Mouse (Mus musculus): ENCODE measurements around the gene Rhod.

Rhod gene

DNA sequence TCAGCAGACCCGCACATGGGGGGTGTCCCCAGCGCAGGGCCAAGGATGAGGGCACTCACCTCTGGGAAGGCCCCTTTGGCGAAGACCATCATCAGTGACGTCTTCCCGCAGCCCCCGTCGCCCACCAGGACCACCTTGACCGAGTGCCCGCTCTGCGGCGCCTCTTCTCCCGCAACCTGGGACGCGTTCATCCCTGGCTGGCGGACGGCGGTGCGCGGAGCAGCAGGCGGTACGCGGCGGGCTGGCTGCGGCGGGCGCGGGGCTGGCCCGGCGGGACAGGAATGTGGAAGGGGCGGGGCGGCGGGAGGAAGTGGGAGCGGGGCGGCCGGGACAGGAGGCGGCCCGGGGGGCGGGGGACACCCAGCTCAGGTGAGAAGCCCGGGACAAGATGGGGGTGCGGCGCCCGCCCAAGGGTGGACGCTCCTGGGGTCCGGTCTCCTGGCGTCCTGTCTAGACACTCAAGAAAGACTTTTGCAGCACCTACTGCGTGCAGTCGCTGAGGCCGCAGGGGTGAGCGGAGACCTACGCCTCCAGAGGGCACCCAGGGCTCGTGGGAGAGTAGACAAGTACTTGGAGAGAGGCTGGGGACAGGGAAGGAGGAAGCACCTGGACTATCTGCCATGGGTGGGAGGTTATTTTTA, at the start of gene Rhod:
Gene Rhod (minus strand): TSS at position 272 of the 641 bp plus-strand sequence.
- DNase-seq (ENCODE audit: low read depth, low spot score) = no peak
- H3K36me3 ChIP-seq (ENCODE audit: control insufficient read depth, insufficient read depth, low read length, poor library complexity, severe bottlenecking) = no peaks in the 10 kb centered on the region
- no peaks in the 10 kb centered on the region for H3K27me3 ChIP-seq (ENCODE audit: control insufficient read depth, insufficient read depth, low read length, poor library complexity, severe bottlenecking)

- Histone ChIP-seq H3K36me3 (ENCODE audit: control insufficient read depth, insufficient read depth, low read length, poor library complexity, severe bottlenecking) (no peaks in the 10 kb centered on the region), H3K27me3 (ENCODE audit: control insufficient read depth, insufficient read depth, low read length, poor library complexity, severe bottlenecking) (no peaks in the 10 kb centered on the region)
- DNase-seq (ENCODE audit: low read depth, low spot score) = no peak
Measured at GRCm38 (mm10) chr19:4487877-4488276, 48.6 kb upstream of the Rhod start.

DNA sequence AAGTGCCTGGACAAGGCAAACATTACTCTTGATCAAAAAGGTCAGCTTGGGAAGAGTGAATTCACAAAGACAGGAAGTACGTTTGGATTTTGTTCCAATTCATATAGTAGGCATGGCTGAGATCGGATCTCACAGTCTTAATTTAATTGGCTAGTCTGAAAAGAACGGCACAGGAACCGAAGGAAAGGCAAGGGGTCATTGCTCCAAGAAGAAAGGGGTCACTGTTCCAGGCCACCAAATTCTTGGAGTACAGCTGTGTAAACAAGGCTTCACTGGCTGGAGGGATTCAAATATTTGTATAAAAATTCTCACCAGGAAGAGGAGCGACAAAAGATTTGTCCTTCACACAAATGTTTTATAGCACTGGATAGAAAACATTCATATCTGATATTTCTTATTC, 45.8 kb upstream of the Rhod start:
- Histone ChIP-seq H3K27me3 (ENCODE audit: control insufficient read depth, insufficient read depth, low read length, poor library complexity, severe bottlenecking) (no peaks in the 10 kb centered on the region; the same call in 1 of the 2 replicates), H3K36me3 (ENCODE audit: control insufficient read depth, insufficient read depth, low read length, poor library complexity, severe bottlenecking) (no peaks in the 10 kb centered on the region)
- DNase-seq (ENCODE audit: low read depth, low spot score) = no peak

GRCm38 (mm10) chr19:4482111-4482859, 43.1 kb upstream of the Rhod start:
- no peak for DNase-seq (ENCODE audit: low read depth, low spot score)
- Histone ChIP-seq H3K36me3 (ENCODE audit: control insufficient read depth, insufficient read depth, low read length, poor library complexity, severe bottlenecking) (no peaks in the 10 kb centered on the region), H3K27me3 (ENCODE audit: control insufficient read depth, insufficient read depth, low read length, poor library complexity, severe bottlenecking) (no peaks in the 10 kb centered on the region; the same call in 1 of the 2 replicates)

GRCm38 (mm10) chr19:4481326-4481725, 42.1 kb upstream of the Rhod start:
- Histone ChIP-seq H3K27me3 (ENCODE audit: control insufficient read depth, insufficient read depth, low read length, poor library complexity, severe bottlenecking) (no peaks in the 10 kb centered on the region; the same call in 1 of the 2 replicates), H3K36me3 (ENCODE audit: control insufficient read depth, insufficient read depth, low read length, poor library complexity, severe bottlenecking) (no peaks in the 10 kb centered on the region)
- DNase-seq (ENCODE audit: low read depth, low spot score) = no peak

DNA sequence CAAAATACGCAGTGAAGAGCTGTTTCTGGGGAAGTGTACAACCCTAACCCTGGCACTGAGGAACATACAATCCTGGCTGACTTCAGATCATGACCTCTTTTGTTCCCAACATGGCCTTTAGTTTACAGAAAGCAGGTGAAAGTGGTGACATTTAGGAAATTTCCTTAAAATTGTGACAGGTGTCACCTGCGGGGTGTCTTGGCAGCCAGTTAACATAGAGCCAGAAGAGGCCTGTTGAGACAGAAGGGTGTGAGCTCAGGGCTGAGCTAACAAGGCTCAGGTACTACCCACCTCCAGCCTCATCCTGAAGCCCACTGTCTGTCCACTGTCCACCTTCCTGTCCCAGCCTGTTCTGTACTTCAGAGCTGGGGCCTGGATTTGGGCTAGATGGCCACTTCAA, 40.8 kb upstream of the Rhod start:
- Histone ChIP-seq H3K27me3 (ENCODE audit: control insufficient read depth, insufficient read depth, low read length, poor library complexity, severe bottlenecking) (no peaks in the 10 kb centered on the region; the same call in 1 of the 2 replicates), H3K36me3 (ENCODE audit: control insufficient read depth, insufficient read depth, low read length, poor library complexity, severe bottlenecking) (no peaks in the 10 kb centered on the region)
- no peak for DNase-seq (ENCODE audit: low read depth, low spot score)

DNA sequence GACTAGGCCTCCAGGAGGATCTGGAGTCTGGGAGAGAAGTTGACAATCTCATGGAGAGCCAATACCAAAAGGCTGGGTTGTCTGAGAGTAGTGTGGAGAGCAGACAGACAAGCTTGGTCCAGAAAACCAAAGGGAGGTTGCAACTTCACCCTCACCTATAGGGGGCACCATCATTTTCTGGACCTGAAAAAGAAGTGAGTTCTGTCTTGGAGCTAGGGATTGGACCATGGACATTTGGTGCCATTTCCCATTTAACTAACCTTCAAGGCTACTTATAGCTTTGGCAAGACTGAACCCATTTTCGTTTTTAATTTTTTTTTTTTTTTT, 38.9 kb upstream of the Rhod start:
- H3K27me3 ChIP-seq (ENCODE audit: control insufficient read depth, insufficient read depth, low read length, poor library complexity, severe bottlenecking) = no peaks in the 10 kb centered on the region; the same call in 1 of the 2 replicates
- peak; percentile 24 for DNase-seq (ENCODE audit: low read depth, low spot score)

GRCm38 (mm10) chr19:4477345-4478189, 38.3 kb upstream of the Rhod start, which contains the start of gene Syt12:
Gene Syt12 (minus strand): TSS chr19:4477447.
- H3K36me3 ChIP-seq (ENCODE audit: control insufficient read depth, insufficient read depth, low read length, poor library complexity, severe bottlenecking) = no peaks in the 10 kb centered on the region
- no peak for DNase-seq (ENCODE audit: low read depth, low spot score)
- H3K27me3 ChIP-seq (ENCODE audit: control insufficient read depth, insufficient read depth, low read length, poor library complexity, severe bottlenecking) = no peaks in the 10 kb centered on the region; the same call in 1 of the 2 replicates

More for the DNA sequence above, 38.9 kb upstream of the Rhod start:
- no peaks in the 10 kb centered on the region for H3K36me3 ChIP-seq (ENCODE audit: control insufficient read depth, insufficient read depth, low read length, poor library complexity, severe bottlenecking)

GRCm38 (mm10) chr19:4476601-4477257, 37.5 kb upstream of the Rhod start:
- no peak for DNase-seq (ENCODE audit: low read depth, low spot score)
- Histone ChIP-seq H3K27me3 (ENCODE audit: control insufficient read depth, insufficient read depth, low read length, poor library complexity, severe bottlenecking) (no peaks in the 10 kb centered on the region; the same call in 1 of the 2 replicates), H3K36me3 (ENCODE audit: control insufficient read depth, insufficient read depth, low read length, poor library complexity, severe bottlenecking) (no peaks in the 10 kb centered on the region)

DNA sequence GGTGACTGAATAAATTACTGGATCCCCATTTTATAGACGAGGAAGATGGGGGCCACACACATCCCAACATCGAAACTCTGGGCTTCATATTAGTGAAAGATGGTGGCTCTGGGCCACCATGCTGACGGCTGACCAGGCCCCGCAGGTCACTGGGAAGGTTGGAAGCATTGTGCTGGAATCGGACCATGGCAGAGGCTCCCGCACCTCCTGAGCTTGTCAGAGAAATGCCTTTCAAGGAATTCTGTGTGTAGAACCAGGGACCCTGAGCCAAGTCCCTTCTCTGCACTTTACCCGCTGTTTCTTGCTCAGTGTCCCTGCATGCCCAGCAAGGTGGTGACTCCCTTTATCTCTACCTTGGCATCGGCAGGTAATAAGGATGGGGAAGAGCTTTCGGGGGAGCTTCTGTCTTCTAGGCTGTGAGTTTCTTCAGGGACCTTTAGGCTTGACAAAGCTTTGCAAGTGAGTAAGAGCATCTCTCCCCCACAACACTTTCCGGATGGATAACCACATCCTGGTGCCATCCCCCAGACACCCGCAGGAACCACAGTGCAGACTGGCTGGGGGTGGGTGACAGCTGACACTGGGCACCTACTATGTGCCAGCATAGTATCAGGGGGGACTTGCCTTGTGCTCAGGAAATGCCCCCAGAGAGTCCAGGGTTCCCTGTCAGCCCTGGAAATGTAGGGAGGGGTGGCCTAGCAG, 36.1 kb upstream of the Rhod start:
- Histone ChIP-seq H3K27me3 (ENCODE audit: control insufficient read depth, insufficient read depth, low read length, poor library complexity, severe bottlenecking) (no peaks in the 10 kb centered on the region; the same call in 1 of the 2 replicates), H3K36me3 (ENCODE audit: control insufficient read depth, insufficient read depth, low read length, poor library complexity, severe bottlenecking) (no peaks in the 10 kb centered on the region)
- no peak for DNase-seq (ENCODE audit: low read depth, low spot score)

DNA sequence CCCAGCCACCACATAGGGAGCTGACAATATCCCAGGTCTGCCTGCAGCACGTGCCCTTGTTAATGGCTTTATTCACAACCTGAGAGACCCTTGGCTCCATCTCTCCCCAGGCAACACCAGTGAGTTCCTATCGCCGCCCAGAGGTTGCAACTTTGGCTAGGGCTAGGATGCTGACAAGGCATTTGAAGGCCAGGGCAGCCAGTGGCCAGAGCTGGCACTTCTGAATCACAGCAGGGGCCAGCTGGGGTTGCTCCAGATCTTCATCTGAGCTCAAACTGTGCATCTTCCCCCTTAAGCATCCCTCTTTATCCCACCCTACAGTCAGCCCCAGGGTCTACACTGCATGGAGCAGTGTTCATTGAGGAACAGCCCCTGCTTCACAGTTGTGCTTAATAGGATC, 35.5 kb upstream of the Rhod start:
- H3K36me3 ChIP-seq (ENCODE audit: control insufficient read depth, insufficient read depth, low read length, poor library complexity, severe bottlenecking) = no peaks in the 10 kb centered on the region

DNA sequence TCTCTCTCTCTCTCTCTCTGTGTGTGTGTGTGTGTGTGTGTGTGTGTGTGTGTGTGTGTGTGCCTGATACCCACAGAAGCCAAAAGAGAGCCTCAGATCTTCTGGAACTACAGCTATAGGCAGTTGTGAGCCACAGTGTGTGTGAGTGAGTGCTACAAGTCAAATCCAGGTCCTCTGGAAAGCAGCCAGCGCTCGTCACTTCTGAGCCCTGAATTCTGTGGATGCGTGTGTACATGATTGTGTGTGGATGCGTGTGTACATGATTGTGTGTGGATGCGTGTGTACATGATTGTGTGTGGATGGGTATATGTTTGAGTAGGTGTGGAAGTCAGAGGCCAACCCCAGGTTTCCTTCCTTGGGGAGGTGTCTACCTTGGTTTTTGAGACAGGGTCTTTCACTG, 34.3 kb upstream of the Rhod start:
- Histone ChIP-seq H3K36me3 (ENCODE audit: control insufficient read depth, insufficient read depth, low read length, poor library complexity, severe bottlenecking) (no peaks in the 10 kb centered on the region), H3K27me3 (ENCODE audit: control insufficient read depth, insufficient read depth, low read length, poor library complexity, severe bottlenecking) (no peaks in the 10 kb centered on the region)
- no peak for DNase-seq (ENCODE audit: low read depth, low spot score)

More for the DNA sequence above, 35.5 kb upstream of the Rhod start:
- H3K27me3 ChIP-seq (ENCODE audit: control insufficient read depth, insufficient read depth, low read length, poor library complexity, severe bottlenecking) = no peaks in the 10 kb centered on the region
- no peak for DNase-seq (ENCODE audit: low read depth, low spot score)

GRCm38 (mm10) chr19:4468363-4468762, 29.1 kb upstream of the Rhod start:
- Histone ChIP-seq H3K36me3 (ENCODE audit: control insufficient read depth, insufficient read depth, low read length, poor library complexity, severe bottlenecking) (no peaks in the 10 kb centered on the region), H3K27me3 (ENCODE audit: control insufficient read depth, insufficient read depth, low read length, poor library complexity, severe bottlenecking) (no peaks in the 10 kb centered on the region)
- peak; percentile 28 for DNase-seq (ENCODE audit: low read depth, low spot score)

DNA sequence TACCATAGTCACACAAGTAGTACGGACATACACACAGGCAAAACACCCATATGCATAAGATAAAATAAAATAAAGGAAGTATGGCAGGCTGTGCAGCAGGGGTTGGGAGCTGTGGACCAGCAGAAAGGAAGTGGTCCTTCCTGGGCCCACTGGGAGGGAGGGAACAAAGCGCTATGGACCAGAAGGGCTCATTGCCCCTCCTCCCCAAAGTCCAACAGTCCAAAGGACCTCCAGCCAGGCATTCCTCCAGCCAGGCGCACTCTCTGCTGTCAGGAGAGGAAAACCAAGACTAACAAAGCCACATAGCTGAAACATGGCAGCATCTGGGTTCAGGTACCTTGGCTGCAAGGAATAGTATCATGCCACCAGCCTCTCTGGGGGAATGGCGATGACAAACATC, 25.4 kb upstream of the Rhod start:
- no peaks in the 10 kb centered on the region for H3K27me3 ChIP-seq (ENCODE audit: control insufficient read depth, insufficient read depth, low read length, poor library complexity, severe bottlenecking)
- H3K36me3 ChIP-seq (ENCODE audit: control insufficient read depth, insufficient read depth, low read length, poor library complexity, severe bottlenecking) = no peaks in the 10 kb centered on the region
- DNase-seq (ENCODE audit: low read depth, low spot score) = no peak

Measured in splenic B cell, adult 2 months (primary cell).